Comparison of ENCODE assay signal across 22 mouse cellular contexts in the genomic region with DNA sequence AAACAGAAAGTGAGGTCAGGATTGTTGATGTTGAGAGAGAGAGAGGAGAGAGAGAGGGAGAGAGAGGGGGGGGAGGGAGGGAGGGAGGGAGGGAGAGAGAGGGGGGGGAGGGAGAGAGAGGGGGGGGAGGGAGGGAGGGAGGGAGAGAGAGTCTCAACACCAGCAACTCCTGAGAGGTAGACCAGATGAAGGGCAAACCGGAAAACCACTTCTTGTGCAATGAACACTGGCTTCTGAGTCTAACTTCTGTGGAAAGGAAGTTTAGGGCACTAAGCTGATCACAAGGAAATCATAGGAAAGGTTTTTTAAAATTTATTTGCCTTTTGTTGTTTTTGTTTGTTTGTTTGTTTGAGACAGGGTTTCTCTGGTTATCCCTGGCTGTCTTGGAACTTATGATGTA. TPM values are rescaled to one million over a fixed set of nuclear protein-coding genes. Genes with fewer than 3 reads are reported as not detected.
"Had no signal": no experiment of that assay in that cellular context is flagged by ENCODE, and none has a peak within 500 bp of the region (broad histone marks: within the 10 kb centered on the region; RNA-seq: fewer than 3 reads in every experiment).

No protein-coding gene starts in this region.

- ATAC-seq: forebrain, embryonic 13.5 days; forebrain, embryonic 14.5 days; forebrain, embryonic 15.5 days; forebrain, embryonic 16.5 days; forebrain, postnatal 0 days had no signal

- DNase-seq: cerebellum, adult 2 months; cerebellum, adult 8-10 months; cerebellum, adult 9-11 months; cerebellum, postnatal 10 days; cerebellum, postnatal 14 days; cerebellum, postnatal 25 days; cerebellum, postnatal 36 days; embryo, embryonic 11 days; forebrain, postnatal 0 days; gastrocnemius, adult 2 months; gastrocnemius, postnatal 14 days; gastrocnemius, postnatal 25 days; gastrocnemius, postnatal 36 days; heart, adult 11 months; heart, adult 18-20 months; heart, adult 2 months had no signal

RNA-seq across cellular contexts. Expression of gene Tmem273, which starts 23.6 kb away (rescaled TPM):
- total RNA-seq: forebrain, postnatal 0 days; gastrocnemius, adult 18-20 months; gastrocnemius, adult 8-10 months; gastrocnemius, postnatal 25 days had no signal
